Mouse (Mus musculus): Measurements from ENCODE around the gene Zfp622. TPM values are rescaled to one million over a fixed set of nuclear protein-coding genes. Genes with fewer than 3 reads are reported as not detected.
"Not testable (repeated sequence)": the region's sequence is repeated elsewhere in the genome, so short reads cannot be mapped to it uniquely, and the experiment has no call there.

Gene Zfp622
- polyA plus RNA-seq, 1 experiment from 2014 or later = 31.0 TPM

DNA sequence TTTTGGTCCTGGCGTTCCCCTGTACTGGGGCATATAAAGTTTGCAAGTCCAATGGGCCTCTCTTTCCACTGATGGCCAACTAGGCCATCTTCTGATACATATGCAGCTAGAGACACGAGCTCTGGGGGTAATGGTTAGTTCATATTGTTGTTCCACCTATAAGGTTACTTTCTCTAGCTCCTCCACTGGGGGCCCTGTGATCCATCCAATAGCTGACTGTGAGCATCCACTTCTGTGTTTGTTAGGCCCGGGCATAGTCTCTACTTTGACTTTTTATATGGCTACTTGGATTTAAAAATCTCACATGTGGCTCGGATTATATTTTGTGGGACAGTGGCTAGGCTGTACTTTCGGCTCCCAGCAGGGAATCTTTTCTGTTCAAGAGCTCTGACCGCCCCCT lies 552 bp upstream of the Zfp622 start:
- H3K4me3 ChIP-seq = peak overlapping the region; percentile 100
- peaks cover 12% of the 10 kb centered on the region for H3K4me1 ChIP-seq
- not testable (repeated sequence) for H3K27me3 ChIP-seq (ENCODE audit: insufficient read depth, poor library complexity, severe bottlenecking); H3K9me3 ChIP-seq; DNase-seq (ENCODE audit: low spot score)
- WGBS = 23% methylated on average over 6 of the region's 6 CpGs
- H3K36me3 ChIP-seq = peaks cover 19% of the 10 kb centered on the region
- H3K27ac ChIP-seq = peak overlapping the region; percentile 94

DNA sequence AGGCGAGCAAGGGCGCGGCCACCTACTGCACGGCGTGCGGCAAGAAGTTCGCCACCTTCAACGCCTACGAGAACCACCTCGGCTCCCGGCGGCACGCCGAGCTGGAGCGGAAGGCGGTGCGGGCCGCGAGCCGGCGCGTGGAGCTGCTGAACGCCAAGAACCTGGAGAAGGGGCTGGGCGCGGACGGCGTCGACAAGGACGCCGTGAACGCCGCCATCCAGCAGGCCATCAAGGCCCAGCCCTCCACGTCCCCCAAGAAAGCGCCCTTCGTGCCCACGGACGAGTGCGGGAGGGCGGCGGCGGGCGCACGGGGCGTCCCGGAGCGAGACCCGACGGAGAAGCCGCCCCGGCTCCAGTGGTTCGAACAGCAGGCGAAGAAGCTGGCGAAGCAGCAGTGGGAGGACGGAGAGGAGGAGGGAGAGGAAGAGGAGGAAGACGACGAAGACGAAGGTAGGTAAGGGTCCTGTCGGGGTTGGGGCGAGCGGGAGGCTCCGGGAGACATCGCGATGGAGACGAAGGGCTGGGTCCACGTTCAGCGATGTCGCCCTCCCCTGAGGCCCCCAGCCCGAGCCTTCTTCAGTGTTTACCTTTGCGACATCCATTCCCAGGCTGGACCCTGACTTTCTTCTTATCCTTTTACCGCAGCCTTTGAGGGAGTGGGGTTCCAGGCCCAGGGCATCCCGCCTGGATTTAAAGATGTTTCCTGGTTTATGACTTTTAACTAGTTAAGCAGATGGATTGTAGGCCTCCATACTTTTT lies 747 bp downstream of the Zfp622 start:
- WGBS = under 1% methylated on average over 71 of the region's 71 CpGs
- no peak for DNase-seq (ENCODE audit: low spot score)
- Histone ChIP-seq H3K36me3 (peaks cover 31% of the 10 kb centered on the region), H3K27ac (peak overlapping the region; percentile 94), H3K4me3 (peak overlapping the region; percentile 100), H3K4me1 (peaks cover 12% of the 10 kb centered on the region), H3K9me3 (no peaks in the 10 kb centered on the region), H3K27me3 (ENCODE audit: insufficient read depth, poor library complexity, severe bottlenecking) (no peaks in the 10 kb centered on the region)

DNA sequence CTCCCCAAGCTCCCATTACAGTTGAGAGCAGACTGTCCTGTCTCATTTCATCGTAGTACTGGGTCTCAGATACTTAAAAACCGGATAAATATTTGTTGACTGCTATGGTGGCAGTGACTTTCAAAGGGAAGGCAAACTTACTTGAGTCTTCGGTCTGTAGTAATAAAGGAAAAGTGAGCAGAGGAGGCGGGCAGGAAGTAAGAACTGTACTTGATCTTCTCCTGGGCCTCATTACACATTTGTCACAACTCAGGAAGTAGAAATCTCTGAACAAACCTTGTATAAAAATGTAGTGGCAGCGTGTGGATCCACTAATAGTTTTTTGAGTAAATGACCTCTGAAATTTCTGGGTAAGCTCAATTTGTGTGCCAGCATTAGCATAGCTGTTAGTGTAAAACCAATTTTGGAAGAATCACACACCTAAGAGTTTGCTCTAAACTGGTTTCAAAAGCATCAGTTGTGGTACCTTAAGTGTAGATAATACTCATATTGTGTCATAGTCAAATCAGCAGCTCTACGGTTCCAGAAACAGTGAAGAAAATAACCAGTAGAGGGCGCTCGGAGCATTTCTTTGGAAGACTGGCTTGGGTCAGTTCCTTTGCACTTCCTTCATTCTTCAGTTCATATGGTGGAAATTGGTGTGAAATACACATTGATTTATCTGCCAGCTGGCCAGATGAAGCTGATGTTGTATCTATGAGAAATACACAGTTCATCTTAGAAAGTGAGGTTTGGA lies 9.0 kb downstream of the Zfp622 start:
- H3K27me3 ChIP-seq (ENCODE audit: insufficient read depth, poor library complexity, severe bottlenecking) = no peaks in the 10 kb centered on the region
- H3K4me1 ChIP-seq = no peaks in the 10 kb centered on the region
- no peak overlapping the region for H3K4me3 ChIP-seq
- 65% methylated on average over 8 of the region's 8 CpGs for WGBS
- H3K27ac ChIP-seq = no peak overlapping the region
- H3K36me3 ChIP-seq = peaks cover 74% of the 10 kb centered on the region
- H3K9me3 ChIP-seq = no peaks in the 10 kb centered on the region
- DNase-seq (ENCODE audit: low spot score) = no peak

DNA sequence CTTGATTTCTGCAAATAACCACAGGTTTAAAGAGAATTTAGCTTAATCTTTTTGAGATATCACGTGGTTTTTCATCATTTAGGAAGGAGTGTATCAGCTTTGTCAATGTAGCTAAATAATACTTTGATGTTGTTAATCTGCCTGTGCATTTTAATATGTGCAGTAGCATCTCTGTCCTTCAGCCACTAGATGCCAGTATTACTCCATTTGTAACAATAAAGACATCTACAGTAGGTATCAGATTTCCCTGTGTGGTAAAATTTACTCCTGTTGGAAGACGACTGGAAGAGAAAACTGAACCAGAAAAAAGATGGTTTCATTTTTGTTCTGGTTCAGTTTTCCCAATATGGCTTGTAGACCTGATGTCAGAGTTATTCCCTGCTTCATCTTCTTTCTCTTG lies 11.4 kb downstream of the Zfp622 start:
- no peaks in the 10 kb centered on the region for H3K9me3 ChIP-seq
- H3K27ac ChIP-seq = no peak overlapping the region
- 53% methylated on average over 2 of the region's 2 CpGs for WGBS
- peaks cover 58% of the 10 kb centered on the region for H3K36me3 ChIP-seq
- H3K27me3 ChIP-seq (ENCODE audit: insufficient read depth, poor library complexity, severe bottlenecking) = no peaks in the 10 kb centered on the region
- no peaks in the 10 kb centered on the region for H3K4me1 ChIP-seq
- no peak overlapping the region for H3K4me3 ChIP-seq
- DNase-seq (ENCODE audit: low spot score) = no peak

DNA sequence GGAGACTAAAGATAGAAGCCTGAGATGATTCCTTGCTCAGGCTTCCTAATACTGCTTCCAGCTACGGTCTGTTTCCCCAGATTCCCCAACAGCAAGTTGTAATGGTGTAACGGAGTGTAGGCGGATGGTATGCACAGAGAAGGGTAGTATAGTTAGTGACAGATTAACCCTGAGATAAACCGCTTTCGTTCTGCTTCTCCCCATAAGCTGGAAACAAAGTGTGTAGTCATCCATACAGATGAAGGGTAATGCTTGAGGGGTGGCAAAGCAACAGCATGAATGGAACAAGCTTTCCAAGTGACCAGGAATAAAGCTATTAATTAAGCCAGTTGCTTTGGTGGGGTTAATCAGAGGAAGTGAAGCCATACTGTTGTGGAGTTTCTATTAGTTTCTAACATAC lies 15.4 kb downstream of the Zfp622 start:
- H3K9me3 ChIP-seq; H3K27ac ChIP-seq; DNase-seq (ENCODE audit: low spot score); H3K27me3 ChIP-seq (ENCODE audit: insufficient read depth, poor library complexity, severe bottlenecking); H3K4me1 ChIP-seq; H3K4me3 ChIP-seq: not testable (repeated sequence)
- 80% methylated on average over 5 of the region's 5 CpGs for WGBS
- peaks cover 28% of the 10 kb centered on the region for H3K36me3 ChIP-seq

DNA sequence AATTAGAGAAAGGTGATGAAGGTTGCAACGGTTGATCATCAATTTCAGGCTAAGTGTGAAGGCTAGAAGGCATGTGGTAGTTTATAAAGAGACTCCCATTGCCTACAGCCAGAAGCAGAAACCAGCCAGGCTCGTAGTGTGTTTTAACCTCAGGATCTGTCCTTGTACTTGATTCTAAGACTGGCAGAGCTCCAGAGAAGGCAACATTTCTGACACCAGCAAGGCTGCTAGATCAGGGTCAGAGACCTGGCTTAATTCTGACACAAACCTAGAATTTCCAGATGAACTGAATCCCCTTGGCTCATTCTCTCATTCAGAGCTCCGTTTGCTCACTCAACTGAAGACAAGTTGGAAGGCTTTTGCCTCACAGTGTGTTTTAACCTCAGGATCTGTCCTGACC lies 24.5 kb downstream of the Zfp622 start:
- 81% methylated on average over 3 of the region's 3 CpGs for whole genome bisulfite sequencing
- Histone ChIP-seq H3K36me3 (no peaks in the 10 kb centered on the region), H3K27ac (no peak overlapping the region), H3K4me3 (no peak overlapping the region), H3K4me1 (no peaks in the 10 kb centered on the region), H3K27me3 (ENCODE audit: insufficient read depth, poor library complexity, severe bottlenecking) (no peaks in the 10 kb centered on the region), H3K9me3 (no peaks in the 10 kb centered on the region)
- DNase-seq (ENCODE audit: low spot score) = no peak

DNA sequence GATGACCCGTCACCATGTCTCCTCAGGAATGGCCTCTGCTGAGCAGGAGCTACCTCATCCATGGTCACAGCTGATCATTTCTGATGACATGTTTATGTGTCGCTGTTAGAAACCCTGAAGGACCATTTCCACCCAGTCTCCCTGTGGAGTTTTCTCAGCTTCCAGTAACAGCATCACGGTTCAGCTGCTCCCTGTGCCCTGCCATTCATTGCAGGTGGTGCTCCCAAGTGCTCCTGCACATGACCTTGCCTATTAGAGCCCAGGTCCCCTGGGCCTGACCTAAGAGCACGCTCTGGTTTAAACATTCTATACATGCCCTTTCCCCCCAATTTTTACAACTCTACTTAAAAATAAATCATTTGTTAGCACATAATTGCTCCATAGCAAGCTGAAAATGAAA lies 28.7 kb downstream of the Zfp622 start:
- no peaks in the 10 kb centered on the region for H3K9me3 ChIP-seq
- no peak overlapping the region for H3K4me3 ChIP-seq
- no peaks in the 10 kb centered on the region for H3K36me3 ChIP-seq
- DNase-seq (ENCODE audit: low spot score) = no peak
- H3K27me3 ChIP-seq (ENCODE audit: insufficient read depth, poor library complexity, severe bottlenecking) = no peaks in the 10 kb centered on the region
- 82% methylated on average over 4 of the region's 4 CpGs for WGBS
- no peak overlapping the region for H3K27ac ChIP-seq
- no peaks in the 10 kb centered on the region for H3K4me1 ChIP-seq

DNA sequence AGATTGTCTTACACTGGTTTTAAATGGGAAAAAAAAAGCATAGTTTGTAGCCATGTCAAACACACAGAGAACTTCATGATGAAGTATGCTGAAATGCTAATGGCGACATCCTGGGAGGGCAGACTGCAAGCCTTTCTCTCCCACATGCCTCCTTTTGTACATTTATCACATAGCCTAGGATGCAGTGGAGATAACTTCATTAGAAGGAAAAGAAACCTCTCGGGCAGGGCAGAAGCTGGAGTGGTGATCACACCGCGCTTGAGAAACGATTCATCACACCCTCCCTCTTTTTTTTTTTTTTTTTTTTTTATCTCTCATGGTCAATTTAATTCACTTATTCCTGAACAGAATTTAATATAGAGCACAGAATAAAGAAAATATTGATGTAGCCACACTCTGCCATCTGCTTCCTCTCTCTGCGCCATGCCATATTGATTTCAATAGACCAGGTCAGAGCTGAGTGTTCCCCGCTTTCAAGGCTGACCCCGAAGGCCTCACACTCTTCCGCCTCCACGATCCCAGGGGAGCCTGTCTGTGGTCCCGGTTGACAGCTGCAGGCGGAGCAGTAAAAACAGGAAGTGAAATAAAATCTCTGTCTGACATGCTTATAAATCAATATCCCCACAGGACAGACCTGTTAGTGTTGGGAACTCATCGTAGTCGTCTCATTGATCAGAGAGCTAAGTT lies 32.0 kb downstream of the Zfp622 start:
- H3K27me3 ChIP-seq (ENCODE audit: insufficient read depth, poor library complexity, severe bottlenecking) = no peaks in the 10 kb centered on the region
- no peaks in the 10 kb centered on the region for H3K36me3 ChIP-seq
- H3K4me1 ChIP-seq = no peaks in the 10 kb centered on the region
- WGBS = 60% methylated on average over 14 of the region's 14 CpGs
- no peak overlapping the region for H3K4me3 ChIP-seq
- DNase-seq (ENCODE audit: low spot score) = peak; percentile 16
- H3K9me3 ChIP-seq = no peaks in the 10 kb centered on the region
- H3K27ac ChIP-seq = no peak overlapping the region

DNA sequence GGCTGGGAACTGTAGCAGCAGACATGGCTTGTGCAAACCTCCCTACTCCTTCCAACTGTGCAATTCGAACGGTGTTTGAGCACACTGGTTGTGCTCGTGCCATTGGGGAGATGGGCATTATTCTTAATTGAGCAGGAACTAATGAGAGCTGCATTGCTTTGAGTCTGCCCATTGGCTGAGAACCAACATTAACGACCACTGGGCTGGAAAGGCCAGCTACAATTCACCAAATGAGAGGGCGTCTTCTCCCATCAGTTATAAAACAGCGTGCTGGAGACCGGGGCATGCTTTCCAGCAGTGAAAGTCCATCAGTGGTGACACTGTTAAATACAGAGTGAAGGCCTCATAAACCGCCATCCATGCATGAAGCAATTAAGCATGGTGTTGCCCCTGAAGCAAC lies 37.6 kb downstream of the Zfp622 start:
- no peak overlapping the region for H3K27ac ChIP-seq
- no peaks in the 10 kb centered on the region for H3K27me3 ChIP-seq (ENCODE audit: insufficient read depth, poor library complexity, severe bottlenecking)
- no peaks in the 10 kb centered on the region for H3K4me1 ChIP-seq
- no peaks in the 10 kb centered on the region for H3K9me3 ChIP-seq
- no peaks in the 10 kb centered on the region for H3K36me3 ChIP-seq
- H3K4me3 ChIP-seq = no peak overlapping the region
- DNase-seq (ENCODE audit: low spot score) = peak; percentile 31
- 81% methylated on average over 8 of the region's 8 CpGs for WGBS

DNA sequence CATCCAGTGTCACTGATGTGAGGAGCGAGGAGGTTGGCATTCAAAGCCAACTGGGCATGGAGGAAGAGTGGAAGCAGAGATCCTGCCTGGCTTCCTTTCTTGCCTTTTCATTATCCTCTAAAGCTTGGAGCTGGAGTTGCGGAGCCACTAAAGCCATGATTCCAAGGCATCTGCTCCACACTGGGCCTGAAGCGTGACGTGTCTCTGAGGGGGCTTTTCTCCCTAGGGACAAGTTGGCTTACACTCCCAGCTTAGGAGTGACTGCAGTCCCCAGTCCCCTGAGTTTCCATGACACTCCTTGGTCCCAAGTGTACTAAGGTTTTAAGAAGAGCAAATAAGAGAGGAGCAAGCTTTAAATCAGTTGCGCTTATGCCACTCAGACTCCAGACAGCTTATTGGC lies 38.5 kb downstream of the Zfp622 start:
- WGBS = 75% methylated on average over 5 of the region's 5 CpGs
- peak; percentile 50 for DNase-seq (ENCODE audit: low spot score)
- no peaks in the 10 kb centered on the region for H3K27me3 ChIP-seq (ENCODE audit: insufficient read depth, poor library complexity, severe bottlenecking)
- H3K36me3 ChIP-seq = no peaks in the 10 kb centered on the region
- no peak overlapping the region for H3K4me3 ChIP-seq
- H3K27ac ChIP-seq = no peak overlapping the region
- no peaks in the 10 kb centered on the region for H3K9me3 ChIP-seq
- H3K4me1 ChIP-seq = no peaks in the 10 kb centered on the region

DNA sequence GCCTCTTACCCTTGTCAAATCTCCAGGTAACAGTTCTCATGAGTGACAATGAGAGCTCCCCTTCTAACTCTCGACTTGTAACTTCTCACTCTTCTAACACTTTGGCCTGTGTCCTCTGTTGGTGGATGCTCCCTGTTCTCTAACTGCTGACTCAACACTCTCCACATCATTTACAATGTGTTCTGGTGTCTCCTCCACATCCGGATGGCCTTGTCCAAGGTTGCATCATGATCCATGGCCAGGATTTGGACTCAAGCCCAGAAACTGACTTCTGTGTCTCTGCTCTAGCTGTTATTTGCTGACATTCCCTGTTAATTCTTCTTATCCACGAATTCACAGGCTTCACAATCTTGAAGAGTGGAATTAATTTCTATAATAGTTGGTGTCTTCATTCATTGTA lies 47.5 kb downstream of the Zfp622 start:
- WGBS = 77% methylated on average over 3 of the region's 3 CpGs
- Histone ChIP-seq H3K27ac (no peak overlapping the region), H3K4me1 (no peaks in the 10 kb centered on the region), H3K4me3 (no peak overlapping the region), H3K27me3 (ENCODE audit: insufficient read depth, poor library complexity, severe bottlenecking) (no peaks in the 10 kb centered on the region), H3K36me3 (no peaks in the 10 kb centered on the region), H3K9me3 (no peaks in the 10 kb centered on the region)
- DNase-seq (ENCODE audit: low spot score) = no peak

DNA sequence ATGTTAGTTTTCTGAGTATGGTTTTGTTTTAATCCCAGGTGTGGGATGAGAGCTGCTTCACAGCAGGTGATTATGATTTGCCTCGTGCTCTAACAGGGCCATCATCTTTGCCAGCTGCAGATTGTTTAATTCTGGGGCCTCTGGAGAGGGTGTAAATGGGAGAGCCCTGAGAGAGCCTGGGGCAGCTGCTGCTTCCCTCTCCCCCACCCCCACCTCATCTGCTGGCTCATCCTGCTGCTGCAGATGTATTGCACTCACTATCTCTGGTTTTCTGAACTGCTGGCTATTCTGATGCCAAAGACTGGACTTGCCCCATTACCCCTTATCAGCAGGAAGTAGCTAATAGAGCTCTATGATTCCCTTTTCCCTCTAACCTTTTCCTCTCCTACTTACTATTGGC lies 56.4 kb downstream of the Zfp622 start:
- Histone ChIP-seq H3K4me1 (no peaks in the 10 kb centered on the region), H3K4me3 (no peak overlapping the region), H3K9me3 (no peaks in the 10 kb centered on the region), H3K36me3 (no peaks in the 10 kb centered on the region), H3K27ac (no peak overlapping the region), H3K27me3 (ENCODE audit: insufficient read depth, poor library complexity, severe bottlenecking) (no peaks in the 10 kb centered on the region)
- no peak for DNase-seq (ENCODE audit: low spot score)
- WGBS = 39% methylated on average over 1 of the region's 1 CpGs

DNA sequence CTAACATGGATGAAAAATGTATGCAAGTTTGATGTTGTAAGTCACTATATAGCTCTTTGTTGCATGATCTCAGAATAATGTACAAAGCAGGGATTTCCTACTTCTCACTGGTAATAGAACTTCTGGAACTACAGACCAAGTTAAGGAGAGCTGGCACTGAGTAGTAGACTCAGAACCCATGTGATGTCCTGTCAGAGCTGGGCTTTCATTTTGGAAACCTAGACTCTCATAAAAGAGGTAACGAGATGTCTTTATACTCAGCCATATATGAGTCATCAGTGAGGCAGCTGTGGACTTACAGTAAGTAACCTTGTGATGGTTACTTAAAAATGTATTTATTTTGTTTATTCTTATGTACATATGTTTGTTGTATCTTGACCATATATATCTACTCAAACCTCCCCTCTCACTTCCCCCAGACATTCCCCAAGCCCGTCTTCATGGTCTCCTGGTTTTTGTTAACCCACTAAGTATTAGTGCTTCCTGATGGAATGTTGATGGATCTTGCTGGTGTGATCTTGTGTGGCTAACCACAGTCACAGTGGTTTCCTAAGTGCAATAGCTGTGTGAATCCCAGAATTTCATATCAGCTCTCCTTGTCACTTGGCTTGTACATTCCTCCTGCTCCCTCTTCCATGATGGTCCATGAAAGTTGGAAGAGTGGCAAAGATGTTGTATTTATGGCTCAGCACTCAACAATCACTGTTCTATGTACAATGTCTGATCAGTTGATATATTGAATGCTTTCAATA lies 57.2 kb downstream of the Zfp622 start:
- Histone ChIP-seq H3K4me3 (no peak overlapping the region), H3K27ac (no peak overlapping the region), H3K9me3 (no peaks in the 10 kb centered on the region), H3K36me3 (no peaks in the 10 kb centered on the region), H3K4me1 (no peaks in the 10 kb centered on the region), H3K27me3 (ENCODE audit: insufficient read depth, poor library complexity, severe bottlenecking) (no peaks in the 10 kb centered on the region)
- WGBS = 83% methylated on average over 2 of the region's 2 CpGs
- no peak for DNase-seq (ENCODE audit: low spot score)

All from heart, embryonic 10.5 days (tissue).